Mouse (Mus musculus): ENCODE measurements around the gene Kctd10. TPM values are rescaled to one million over a fixed set of nuclear protein-coding genes. Genes with fewer than 3 reads are reported as not detected.

Gene Kctd10
- total RNA-seq (2014; fragmentation: Nextera tagmentation) (18.5 and 29.5 TPM in 2 replicates), total RNA-seq (2017) (38.2 and 49.8 TPM in 2 replicates)

- peak; percentile 57 for ATAC-seq (replicated peaks; ENCODE audit: poor library complexity, severe bottlenecking)
Observed at GRCm38 (mm10) chr5:114380209-114381012, at the start of gene Kctd10, which contains the start of gene Ube3b. Gene Kctd10, minus strand, starts transcription at chr5:114380508. Gene Ube3b, plus strand, starts transcription at chr5:114380607.

DNA sequence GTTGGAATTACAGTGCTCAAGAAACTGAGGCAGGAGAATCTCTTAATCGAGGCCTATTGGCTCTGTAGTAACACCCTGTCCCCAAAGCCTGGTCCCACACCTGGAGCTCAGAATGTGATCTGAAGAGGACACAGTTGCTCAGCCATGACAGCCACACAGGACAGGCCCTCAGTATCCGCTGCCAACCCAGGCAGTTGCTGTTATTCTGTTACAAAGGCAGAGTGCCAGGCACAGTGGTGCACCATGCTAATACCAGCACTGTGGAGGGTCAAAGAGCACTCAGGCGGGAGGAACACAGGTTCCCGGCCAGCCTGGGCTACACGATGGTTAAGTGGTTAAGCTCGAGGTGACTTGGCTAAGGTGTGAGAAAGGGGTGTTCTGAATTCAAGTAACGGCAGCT is 49.5 kb upstream of the Kctd10 start:
- no peak for ATAC-seq (replicated peaks; ENCODE audit: poor library complexity, severe bottlenecking)

DNA sequence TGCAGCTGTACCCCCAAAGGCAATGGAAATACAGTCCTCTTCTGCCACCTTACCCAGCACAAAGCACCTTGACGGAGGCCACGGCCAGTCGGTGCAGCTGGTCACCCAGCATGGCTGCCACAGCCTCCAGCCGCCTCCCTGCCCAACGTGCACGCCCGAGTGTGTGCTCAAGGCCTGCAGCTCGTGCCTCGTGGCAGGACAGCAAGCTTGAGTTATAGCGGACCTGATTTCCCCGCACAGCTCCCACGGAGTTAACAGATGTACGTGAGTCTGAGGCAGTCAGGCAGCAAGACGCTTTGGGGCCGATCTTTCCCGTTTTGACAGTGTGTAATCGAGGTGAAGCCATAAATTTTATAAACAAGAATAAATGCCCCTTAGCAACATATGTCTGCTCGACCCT is 48.3 kb upstream of the Kctd10 start:
- no peak for ATAC-seq (replicated peaks; ENCODE audit: poor library complexity, severe bottlenecking)

GRCm38 (mm10) chr5:114426732-114427131 is 46.4 kb upstream of the Kctd10 start:
- ATAC-seq (replicated peaks; ENCODE audit: poor library complexity, severe bottlenecking): no peak

- no peak for ATAC-seq (replicated peaks; ENCODE audit: poor library complexity, severe bottlenecking)
Observed at GRCm38 (mm10) chr5:114423961-114424360, 43.7 kb upstream of the Kctd10 start.

DNA sequence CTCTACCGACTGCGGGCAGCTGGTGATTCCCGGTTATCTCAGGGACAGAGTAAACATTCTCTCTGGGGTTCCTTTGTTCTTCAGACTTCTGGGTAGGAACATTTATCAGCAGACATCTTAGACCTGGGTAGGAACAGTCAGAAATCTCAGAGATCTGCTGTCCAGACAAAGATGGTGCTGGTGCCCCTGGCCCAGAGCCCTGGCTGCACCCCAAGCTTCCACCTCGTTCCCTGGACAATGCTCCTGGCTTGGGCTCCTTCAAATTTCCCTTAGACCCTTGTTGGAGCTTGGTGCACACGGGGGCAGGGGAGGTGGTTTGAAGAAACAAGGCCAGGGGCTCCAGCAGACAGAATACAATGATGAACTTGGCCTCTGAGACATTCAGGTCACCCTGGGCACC is 42.3 kb upstream of the Kctd10 start:
- ATAC-seq (replicated peaks; ENCODE audit: poor library complexity, severe bottlenecking): no peak

- no peak for ATAC-seq (replicated peaks; ENCODE audit: poor library complexity, severe bottlenecking)
Observed at GRCm38 (mm10) chr5:114421561-114422298, 41.4 kb upstream of the Kctd10 start.

GRCm38 (mm10) chr5:114418541-114418940 is 38.2 kb upstream of the Kctd10 start:
- peak; percentile 33; the same call in 1 of the 2 replicates for ATAC-seq (replicated peaks; ENCODE audit: poor library complexity, severe bottlenecking)

DNA sequence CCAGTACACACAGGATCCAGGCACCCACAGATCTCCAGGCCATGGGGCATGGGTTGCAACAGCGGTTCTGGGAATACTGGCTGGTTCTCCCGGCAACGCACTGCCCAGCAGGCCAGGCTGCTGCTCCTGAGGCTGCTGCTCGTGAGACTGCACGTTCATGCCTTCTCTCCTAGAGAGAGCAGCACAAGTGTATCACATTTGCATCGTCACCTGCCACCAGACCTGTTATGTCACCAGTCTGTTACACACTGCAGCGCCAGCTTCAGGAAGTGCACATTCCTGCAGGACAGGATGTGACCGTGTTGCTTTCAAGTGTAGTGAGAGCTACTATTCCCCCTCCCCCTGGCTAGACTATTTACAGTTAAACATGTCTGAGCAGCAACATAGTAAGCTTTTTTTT is 36.5 kb upstream of the Kctd10 start:
- ATAC-seq (replicated peaks; ENCODE audit: poor library complexity, severe bottlenecking): no peak

GRCm38 (mm10) chr5:114415606-114416005 is 35.3 kb upstream of the Kctd10 start:
- no peak for ATAC-seq (replicated peaks; ENCODE audit: poor library complexity, severe bottlenecking)

DNA sequence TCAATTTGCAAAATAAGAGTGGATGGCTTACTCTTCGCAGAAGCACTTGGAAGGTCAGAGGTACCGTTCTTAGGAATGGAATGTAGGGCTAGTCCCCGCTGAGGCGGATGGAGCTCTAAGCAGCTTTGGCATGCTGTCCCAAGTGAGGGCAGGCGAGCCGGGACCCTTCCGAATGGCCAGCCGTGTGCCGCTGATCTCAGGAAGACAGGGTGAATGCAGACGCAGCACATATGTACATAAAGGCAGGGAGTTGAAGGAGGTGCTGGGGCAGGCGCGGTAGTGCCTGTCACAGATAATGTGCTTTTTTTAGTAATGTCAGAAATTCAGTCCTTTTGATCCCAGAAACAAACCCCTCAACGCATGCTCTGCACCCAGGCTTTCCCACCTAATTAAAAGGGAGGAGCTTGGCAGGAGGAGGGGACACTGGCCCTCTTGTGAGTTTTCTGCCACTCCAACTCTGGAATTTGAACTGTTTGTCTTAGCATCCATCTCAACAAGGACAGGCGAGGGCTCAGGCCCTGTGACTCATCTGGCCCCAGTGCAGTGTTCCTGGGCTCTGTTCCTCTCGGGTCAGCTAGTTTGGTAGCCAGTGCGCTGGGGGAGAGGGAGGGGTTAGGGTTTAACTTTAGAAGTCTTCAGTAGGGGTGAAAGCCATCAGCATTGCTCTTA is 32.9 kb upstream of the Kctd10 start:
- no peak for ATAC-seq (replicated peaks; ENCODE audit: poor library complexity, severe bottlenecking)

GRCm38 (mm10) chr5:114412361-114412998 is 32.2 kb upstream of the Kctd10 start:
- no peak for ATAC-seq (replicated peaks; ENCODE audit: poor library complexity, severe bottlenecking)

GRCm38 (mm10) chr5:114410429-114410828 is 30.1 kb upstream of the Kctd10 start:
- ATAC-seq (replicated peaks; ENCODE audit: poor library complexity, severe bottlenecking): no peak

- no peak for ATAC-seq (replicated peaks; ENCODE audit: poor library complexity, severe bottlenecking)
Observed at GRCm38 (mm10) chr5:114408846-114409245, 28.5 kb upstream of the Kctd10 start.

DNA sequence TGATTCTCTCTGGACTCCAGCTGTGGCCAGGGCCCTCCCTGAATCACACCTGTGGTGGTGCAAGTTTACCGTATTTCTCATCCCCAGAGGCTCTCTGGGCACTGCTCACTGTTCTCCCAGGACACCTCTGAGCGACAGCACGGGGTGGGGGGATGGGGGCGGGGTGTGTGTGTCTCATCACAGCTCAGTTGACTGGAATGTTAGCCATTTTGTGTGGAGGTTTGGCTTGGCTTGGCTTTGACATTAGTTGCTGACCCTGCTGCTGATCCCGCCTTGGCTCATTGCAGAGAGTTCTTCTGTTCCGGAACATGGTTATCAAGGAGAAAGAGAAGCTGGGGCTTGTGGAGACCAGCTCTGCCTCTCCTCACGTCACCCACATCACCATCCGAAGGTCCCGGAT is 27.5 kb upstream of the Kctd10 start:
- ATAC-seq (replicated peaks; ENCODE audit: poor library complexity, severe bottlenecking): no peak

DNA sequence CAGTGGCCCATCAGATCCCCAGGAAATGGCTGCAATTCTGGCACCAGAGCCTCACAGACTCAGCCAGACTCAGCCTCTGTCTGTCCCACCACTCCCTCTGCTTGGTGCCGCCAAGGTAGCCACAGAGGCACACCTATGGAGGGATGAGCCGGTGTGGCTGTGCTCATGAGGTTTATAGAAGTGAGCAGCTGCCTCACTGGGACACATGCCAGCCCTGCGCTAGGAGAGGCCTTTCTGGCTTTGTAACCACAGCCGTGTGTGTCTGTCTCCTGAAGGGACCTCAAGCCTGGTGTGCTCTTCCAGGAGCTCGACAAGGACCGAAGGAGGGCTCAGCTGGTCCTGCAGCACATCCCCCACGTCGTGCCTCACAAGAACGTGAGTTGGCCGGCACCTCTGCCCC is 27.0 kb upstream of the Kctd10 start:
- no peak for ATAC-seq (replicated peaks; ENCODE audit: poor library complexity, severe bottlenecking)

- ATAC-seq (replicated peaks; ENCODE audit: poor library complexity, severe bottlenecking): no peak
Observed at GRCm38 (mm10) chr5:114406592-114406991, 26.3 kb upstream of the Kctd10 start.

DNA sequence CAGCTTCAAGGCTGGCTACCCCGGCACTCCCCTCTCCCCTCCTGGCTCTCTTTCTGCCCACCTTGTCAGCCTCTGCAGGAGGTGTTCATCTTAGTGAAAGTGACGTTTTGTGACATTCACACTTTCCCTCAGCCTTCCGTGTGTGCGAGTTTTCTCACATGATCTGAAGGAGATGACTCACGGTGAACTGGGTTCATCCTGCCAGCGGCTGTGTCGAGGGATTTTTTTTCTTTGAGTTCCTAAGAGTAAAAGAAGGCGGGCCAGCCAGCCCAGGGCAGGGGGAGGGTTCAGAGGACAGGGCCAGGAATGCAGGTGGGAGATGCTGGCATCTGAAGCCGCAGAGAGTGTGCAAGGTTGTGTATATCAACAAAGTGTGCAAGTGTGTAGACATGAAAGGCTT is 12.9 kb upstream of the Kctd10 start:
- no peak for ATAC-seq (replicated peaks; ENCODE audit: poor library complexity, severe bottlenecking)

DNA sequence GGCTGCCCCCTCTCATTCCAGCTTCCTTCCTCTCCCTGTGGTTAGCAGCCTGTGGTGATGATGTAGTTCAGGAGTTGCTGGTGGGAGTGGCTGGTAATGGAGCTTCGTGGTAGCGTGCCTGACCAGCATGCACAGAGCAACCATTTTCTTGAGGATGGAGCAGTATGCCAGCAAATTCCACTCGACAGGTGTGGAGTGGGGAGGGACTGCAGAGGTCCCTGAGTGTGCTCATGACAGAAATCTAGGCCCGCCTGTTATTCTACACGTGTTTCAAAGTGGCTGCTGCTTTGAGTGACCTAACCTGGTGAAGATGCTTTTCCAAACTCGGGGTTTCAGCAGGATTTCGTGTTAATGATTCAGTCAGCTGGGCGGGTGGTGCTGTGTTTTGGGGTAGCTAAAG is 4.1 kb upstream of the Kctd10 start:
- ATAC-seq (replicated peaks; ENCODE audit: poor library complexity, severe bottlenecking): no peak

DNA sequence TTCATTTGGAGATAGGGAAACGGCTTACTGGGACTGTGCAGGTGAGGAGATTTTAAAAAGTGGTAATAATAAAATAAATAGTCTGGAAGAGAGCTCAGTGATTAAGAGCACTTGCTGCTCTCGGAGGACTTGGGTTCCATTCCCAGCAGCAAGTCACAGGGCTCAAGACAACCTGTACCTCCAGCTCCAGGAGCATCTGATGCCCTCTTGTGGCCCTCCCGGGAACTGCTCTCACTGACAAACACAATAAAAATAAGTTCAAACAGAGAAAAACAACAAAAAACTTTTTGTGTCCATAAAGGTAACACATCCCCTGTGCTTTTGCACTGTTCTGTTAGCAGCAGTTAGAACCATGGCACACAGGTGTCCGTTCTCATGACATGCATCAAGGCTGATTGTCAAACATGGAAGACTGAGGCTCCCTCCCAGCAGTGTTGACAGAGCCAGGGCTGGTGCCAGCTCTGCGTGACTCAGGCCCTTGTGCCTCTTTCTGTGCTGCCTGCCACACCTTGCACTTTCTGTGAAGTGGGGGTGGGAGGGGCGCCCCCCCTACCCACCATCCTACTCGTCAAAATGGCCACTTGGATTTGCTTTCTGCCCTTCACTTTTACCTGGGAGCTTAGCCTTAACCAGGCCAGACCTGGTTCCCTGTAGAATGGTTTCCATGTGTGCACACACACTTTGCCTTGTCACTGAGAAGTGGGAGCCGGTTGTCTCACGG is 3.0 kb upstream of the Kctd10 start:
- no peak for ATAC-seq (replicated peaks; ENCODE audit: poor library complexity, severe bottlenecking)

Data from granulocyte monocyte progenitor cell, adult 5-6 weeks (primary cell).